Mouse (Mus musculus) liver, embryonic 13.5 days (tissue): Measurements from ENCODE around the gene Tns4. TPM values are rescaled to one million over a fixed set of nuclear protein-coding genes. Genes with fewer than 3 reads are reported as not detected.

Experiments used
- ATAC-seq: fragments of 200-750 bp; cut with Nextera tagmentation; 2 replicates; pipeline ENCODE4 v1.8.0; 2017; ENCODE audit warnings: low read depth, mild to moderate bottlenecking, moderate number of reproducible peaks, moderate library complexity
- DNase-seq: peaks from one replicate; pipeline ENCODE4 v3.0.0; 2022
- H3K27ac ChIP-seq: fragments of 300-500 bp; sonication (generic); 2 replicates; pipeline ENCODE4 v1.5.1; 2015; ENCODE audit warnings: moderate library complexity, mild to moderate bottlenecking, inconsistent platforms
- H3K27me3 ChIP-seq: fragments of 300-500 bp; sonication (generic); 2 replicates; pipeline ENCODE4 v1.6.1; 2015; ENCODE audit warnings: mild to moderate bottlenecking, inconsistent platforms
- H3K36me3 ChIP-seq: fragments of 300-500 bp; sonication (generic); 2 replicates; pipeline ENCODE4 v1.6.1; 2015; ENCODE audit warnings: mild to moderate bottlenecking, inconsistent platforms
- H3K4me1 ChIP-seq: fragments of 300-500 bp; sonication (generic); replicated peaks from 2 replicates; pipeline ENCODE4 v1.6.1; 2015; ENCODE audit warnings: inconsistent platforms
- H3K4me2 ChIP-seq: fragments of 300-500 bp; sonication (generic); 2 replicates; pipeline ENCODE4 v1.6.1; 2015; ENCODE audit warnings: inconsistent platforms, mild to moderate bottlenecking, moderate library complexity
- H3K4me3 ChIP-seq: fragments of 300-500 bp; sonication (generic); replicated peaks from 2 replicates; pipeline ENCODE4 v1.5.1; 2015; ENCODE audit warnings: mild to moderate bottlenecking, inconsistent platforms
- H3K9ac ChIP-seq: fragments of 300-500 bp; sonication (generic); 2 replicates; pipeline ENCODE4 v1.6.1; 2015; ENCODE audit warnings: mild to moderate bottlenecking, inconsistent platforms
- H3K9me3 ChIP-seq: fragments of 300-500 bp; sonication (generic); replicated peaks from 2 replicates; pipeline ENCODE4 v1.6.1; 2016; ENCODE audit warnings: inconsistent platforms
- WGBS: fragments of 180-500 bp; shearing (Covaris S2); methylation state at CpG from one replicate; pipeline ENCODE4 v1.1.7; 2015; ENCODE audit not compliant: insufficient replicate concordance; 5-methylcytosine and 5-hydroxymethylcytosine counted together
- polyA plus RNA-seq: library from polyadenylated mRNA; unstranded; fragments of >200 nt; fragmentation: Nextera tagmentation; extraction: Ambion mirVana; gene quantifications from 2 replicates; pipeline ENCODE4 v1.2.1, GENCODE M21; 2015

Gene Tns4
- polyA plus RNA-seq, 1 experiment from 2014 or later = 0.32 TPM

DNA sequence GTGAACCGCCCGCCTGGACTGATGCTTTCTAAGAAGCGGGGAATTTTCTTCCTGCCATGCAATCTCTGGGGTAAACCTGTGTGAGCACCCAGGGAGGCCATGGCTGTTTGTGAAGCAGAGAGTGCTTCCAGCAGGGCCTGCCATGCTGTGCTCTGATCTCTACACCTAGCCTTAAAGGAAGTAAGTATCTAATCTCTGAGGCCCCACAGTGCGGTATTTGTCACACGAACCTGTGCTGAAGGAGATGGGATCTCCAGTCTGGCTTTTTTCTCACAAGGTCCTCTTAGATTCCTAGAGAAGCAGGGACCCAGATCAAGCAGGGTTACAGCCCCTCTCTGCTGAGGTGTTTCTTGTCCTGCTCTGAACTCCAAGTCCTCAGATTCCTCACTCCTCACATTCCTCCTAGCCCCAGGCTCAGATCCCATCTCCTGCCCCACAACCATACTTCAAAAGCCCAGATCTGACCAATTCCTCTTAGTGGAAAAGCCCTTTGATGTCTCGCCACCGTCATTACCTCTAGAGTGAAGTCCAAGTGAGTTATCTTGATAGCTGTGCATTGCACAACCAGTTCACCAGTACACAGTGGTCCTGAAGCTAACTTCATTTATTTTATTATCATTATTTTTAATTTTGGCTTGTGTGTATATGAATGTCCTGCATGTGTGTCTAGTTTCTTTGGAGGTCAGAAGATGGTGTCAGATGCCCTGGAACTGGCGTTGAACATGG is 25.5 kb downstream of the Tns4 start:
- H3K9ac ChIP-seq = no peak overlapping the region
- H3K4me2 ChIP-seq = no peak overlapping the region
- ATAC-seq (no peak), DNase-seq (no peak)
- H3K36me3 ChIP-seq = no peaks in the 10 kb centered on the region
- WGBS = 38% methylated on average over 8 of the region's 8 CpGs
- H3K4me1 ChIP-seq = peaks cover 18% of the 10 kb centered on the region
- no peak overlapping the region for H3K4me3 ChIP-seq
- peak overlapping the region; percentile 44 for H3K27ac ChIP-seq
- H3K27me3 ChIP-seq = no peaks in the 10 kb centered on the region
- H3K9me3 ChIP-seq = no peaks in the 10 kb centered on the region

DNA sequence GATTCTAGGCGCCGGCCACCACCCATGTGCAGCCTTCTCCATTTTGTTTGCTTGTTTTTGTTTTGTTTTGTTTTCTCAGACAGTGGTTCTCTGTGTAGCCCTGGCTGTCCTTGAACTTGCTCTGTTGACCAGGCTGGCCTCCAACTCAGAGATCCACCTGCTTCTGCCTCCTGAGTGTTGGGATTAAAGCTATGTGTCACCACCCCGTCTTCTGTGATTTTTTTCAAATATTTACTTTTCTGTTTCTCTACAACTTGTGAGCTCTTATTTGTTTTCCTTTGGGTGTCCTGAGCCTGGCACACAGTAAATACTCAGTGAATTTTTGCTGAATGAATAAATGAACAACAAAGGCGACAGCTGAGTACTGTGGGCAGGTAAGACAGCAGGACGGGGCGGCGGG is 26.4 kb downstream of the Tns4 start:
- Histone ChIP-seq H3K4me3 (no peak overlapping the region), H3K4me1 (peaks cover 18% of the 10 kb centered on the region), H3K27ac (no peak overlapping the region), H3K9ac (no peak overlapping the region), H3K36me3 (no peaks in the 10 kb centered on the region), H3K9me3 (no peaks in the 10 kb centered on the region), H3K4me2 (no peak overlapping the region), H3K27me3 (no peaks in the 10 kb centered on the region)
- DNase-seq (no peak), ATAC-seq (no peak)
- WGBS = 67% methylated on average over 7 of the region's 7 CpGs

DNA sequence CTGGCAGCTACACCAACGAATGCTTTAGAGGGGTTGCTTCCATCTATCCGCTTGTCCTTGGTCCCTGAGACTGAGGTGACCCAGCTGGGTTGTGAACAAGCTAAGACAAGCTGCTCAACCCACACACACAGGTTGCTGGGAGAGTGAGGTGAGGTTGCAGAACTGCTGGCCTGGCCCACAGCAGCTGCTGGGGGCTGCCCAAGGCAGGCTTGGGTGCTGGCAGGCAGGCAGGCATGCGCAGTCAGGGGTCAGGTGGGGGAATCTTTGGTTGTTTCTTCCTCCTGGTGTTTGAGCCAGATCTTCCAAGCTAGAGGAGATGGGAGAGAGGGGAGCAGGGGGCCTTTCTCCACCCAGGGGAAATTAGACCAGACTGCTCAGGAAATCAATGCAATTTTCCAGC is 28.7 kb downstream of the Tns4 start:
- Histone ChIP-seq H3K4me2 (no peak overlapping the region), H3K27ac (no peak overlapping the region), H3K27me3 (no peaks in the 10 kb centered on the region), H3K9me3 (no peaks in the 10 kb centered on the region), H3K4me1 (peaks cover 13% of the 10 kb centered on the region), H3K9ac (no peak overlapping the region), H3K36me3 (no peaks in the 10 kb centered on the region), H3K4me3 (no peak overlapping the region)
- 67% methylated on average over 3 of the region's 3 CpGs for WGBS
- no peak for DNase-seq
- ATAC-seq = no peak

DNA sequence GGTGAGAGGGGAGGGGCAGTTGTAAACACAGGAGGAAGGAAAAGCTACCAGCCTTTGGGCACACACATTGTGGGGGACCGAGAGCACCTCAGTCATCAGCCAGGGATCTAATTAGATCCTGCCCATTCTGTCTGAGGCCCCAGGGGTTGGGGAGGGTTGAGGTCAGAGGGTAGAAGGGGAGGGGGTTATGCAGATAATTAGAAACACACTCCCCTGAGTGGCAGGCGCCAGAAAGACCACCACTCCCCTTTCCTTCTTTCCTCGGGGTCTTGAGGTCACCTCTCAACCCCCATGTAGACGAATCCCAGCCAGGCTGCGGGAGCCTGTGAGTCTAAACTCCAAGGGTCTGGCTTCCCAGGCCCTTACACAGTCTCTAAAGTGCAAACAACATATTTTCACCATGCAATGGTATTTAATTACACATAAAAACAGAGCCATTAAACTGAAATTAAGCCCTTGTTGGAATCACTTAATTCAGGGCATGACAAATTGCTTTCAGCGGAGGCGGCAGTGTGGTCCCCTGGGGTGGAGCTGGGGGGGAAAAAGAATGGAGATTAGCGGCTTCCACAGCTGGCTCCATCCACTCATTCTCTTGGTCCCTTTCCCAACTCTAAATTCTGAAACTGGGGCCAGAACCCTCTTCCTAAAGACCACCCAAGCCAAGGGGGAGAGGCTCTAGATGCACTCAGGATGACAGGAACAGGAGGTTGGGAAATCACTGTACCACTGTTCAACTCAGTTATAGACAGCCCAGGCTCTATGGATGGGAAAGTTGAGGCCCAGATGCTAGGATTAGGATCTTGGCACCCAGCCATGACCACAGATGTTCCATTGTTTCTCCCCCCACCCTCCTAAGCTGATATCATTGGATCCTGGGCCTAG is 33.3 kb downstream of the Tns4 start:
- Histone ChIP-seq H3K27ac (no peak overlapping the region; the same call in 1 of the 2 replicates), H3K9me3 (no peaks in the 10 kb centered on the region), H3K4me2 (no peak overlapping the region), H3K4me3 (no peak overlapping the region), H3K27me3 (no peaks in the 10 kb centered on the region), H3K4me1 (0 out of 2 replicates have a peak, but pooled peaks cover 6% of the 10 kb centered on the region), H3K9ac (no peak overlapping the region), H3K36me3 (peaks cover 17% of the 10 kb centered on the region)
- no peak for ATAC-seq
- 34% methylated on average over 8 of the region's 8 CpGs for WGBS
- no peak for DNase-seq

DNA sequence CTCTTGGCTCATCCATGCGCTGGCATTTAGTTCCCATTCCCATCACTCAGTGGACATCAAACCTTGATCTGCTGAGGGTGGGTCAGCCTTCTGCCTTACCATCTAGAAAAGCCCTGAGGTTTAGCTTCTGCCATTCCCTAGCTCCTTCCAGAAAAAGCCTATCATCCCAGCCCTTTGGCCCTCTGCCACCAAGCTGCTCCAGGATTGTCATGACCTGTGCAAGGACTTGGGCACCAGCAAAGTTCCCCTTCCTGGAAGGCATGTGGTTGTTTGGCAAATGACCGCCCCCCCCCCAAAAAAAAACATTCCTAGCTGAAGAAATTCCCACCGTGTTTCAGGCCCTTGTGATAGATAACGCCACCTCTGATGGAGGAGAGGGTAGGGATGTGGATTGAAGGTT is 34.0 kb downstream of the Tns4 start:
- 40% methylated on average over 4 of the region's 4 CpGs for WGBS

DNA sequence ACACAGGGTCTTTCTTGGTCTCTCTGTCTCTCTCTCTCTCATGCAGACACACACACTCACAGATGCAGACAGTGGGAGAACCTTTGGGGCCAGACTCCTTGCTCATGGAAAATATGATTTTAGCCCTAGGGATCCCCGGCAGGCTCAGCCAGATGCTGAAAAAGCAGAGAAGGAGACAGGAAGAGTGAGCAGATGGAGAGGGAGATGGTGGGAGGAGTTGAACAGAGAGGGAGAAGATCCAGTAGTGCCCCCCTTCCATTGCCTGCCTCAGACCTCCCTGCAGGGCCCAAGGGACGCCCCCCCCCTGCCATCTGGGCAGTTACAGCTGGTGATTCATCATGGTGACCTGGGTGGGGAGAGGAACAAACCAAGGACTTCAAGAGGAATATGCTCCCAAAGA is 41.5 kb downstream of the Tns4 start:
- DNase-seq (no peak), ATAC-seq (no peak)
- Histone ChIP-seq H3K9me3 (no peaks in the 10 kb centered on the region), H3K4me2 (no peak overlapping the region), H3K4me3 (no peak overlapping the region), H3K4me1 (peaks cover 38% of the 10 kb centered on the region), H3K36me3 (peaks cover 54% of the 10 kb centered on the region), H3K9ac (no peak overlapping the region), H3K27me3 (peaks cover 15% of the 10 kb centered on the region), H3K27ac (no peak overlapping the region)
- WGBS = 42% methylated on average over 2 of the region's 2 CpGs

More for the DNA sequence above, 34.0 kb downstream of the Tns4 start:
- no peak for ATAC-seq
- Histone ChIP-seq H3K4me2 (no peak overlapping the region), H3K9me3 (no peaks in the 10 kb centered on the region), H3K27ac (no peak overlapping the region), H3K4me3 (no peak overlapping the region), H3K36me3 (peaks cover 22% of the 10 kb centered on the region), H3K9ac (no peak overlapping the region), H3K4me1 (0 out of 2 replicates have a peak, but pooled peaks cover 6% of the 10 kb centered on the region), H3K27me3 (no peaks in the 10 kb centered on the region)
- DNase-seq = no peak

DNA sequence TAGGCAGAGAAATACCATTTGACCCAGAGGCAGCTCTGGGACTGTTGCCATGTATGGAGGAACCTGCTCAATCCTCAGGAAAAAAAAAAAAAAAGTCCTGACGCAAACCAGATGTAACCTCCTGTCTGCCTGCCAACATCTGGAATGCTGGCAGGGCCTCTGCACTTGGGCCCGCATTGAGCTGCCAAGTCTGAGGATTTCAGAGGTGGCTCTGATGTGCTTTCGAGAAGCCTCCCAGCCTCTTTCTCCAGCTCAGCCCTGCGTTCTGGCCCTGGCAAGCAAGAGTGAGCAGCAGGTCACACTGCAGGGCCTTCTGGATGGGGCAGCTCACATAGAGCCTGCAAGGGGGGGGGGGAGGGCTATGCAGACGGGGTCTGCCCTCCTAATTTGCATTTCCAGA is 42.0 kb downstream of the Tns4 start:
- peaks cover 43% of the 10 kb centered on the region for H3K4me1 ChIP-seq
- H3K36me3 ChIP-seq = peaks cover 50% of the 10 kb centered on the region
- H3K27me3 ChIP-seq = peaks cover 20% of the 10 kb centered on the region
- H3K4me2 ChIP-seq = no peak overlapping the region
- H3K4me3 ChIP-seq = no peak overlapping the region
- H3K9me3 ChIP-seq = no peaks in the 10 kb centered on the region
- WGBS = 68% methylated on average over 5 of the region's 5 CpGs
- ATAC-seq (no peak), DNase-seq (no peak)
- H3K9ac ChIP-seq = no peak overlapping the region
- H3K27ac ChIP-seq = no peak overlapping the region; the same call in 1 of the 2 replicates

DNA sequence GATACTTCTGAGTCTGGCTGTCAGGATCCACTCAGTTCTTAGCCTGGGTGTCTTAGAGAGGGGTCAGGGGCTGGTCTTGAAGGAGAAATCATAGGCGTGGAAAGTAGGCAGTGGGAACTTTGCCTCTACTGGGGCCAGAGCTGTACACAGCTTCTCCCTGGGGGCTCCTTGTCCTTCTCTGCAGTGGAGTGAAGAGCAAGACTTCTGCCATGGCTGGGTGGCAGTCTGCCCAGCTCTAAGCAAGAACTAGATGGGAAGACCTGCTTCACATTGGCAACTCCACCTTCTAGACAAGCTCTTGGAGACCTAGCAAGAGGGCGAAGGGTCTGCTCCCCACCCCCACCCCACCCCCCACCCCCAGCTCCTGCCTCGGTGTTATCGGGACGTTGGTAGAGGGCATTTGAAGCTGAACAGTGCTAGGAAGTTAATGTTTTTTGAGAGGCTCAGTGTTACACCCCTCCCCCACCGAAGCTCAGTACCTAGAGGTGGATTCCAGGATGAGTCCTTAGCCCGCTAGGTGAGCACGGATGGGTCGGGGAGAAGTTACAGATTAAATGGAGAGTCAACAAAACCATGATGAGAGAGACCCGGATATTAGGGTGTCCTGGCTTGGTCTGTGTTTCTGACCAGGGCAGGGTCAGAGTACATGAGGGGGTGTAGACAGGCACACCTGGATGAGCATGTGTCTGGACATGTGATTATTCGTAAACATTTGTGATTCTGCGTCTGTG is 43.8 kb downstream of the Tns4 start:
- no peak overlapping the region; the same call in 1 of the 2 replicates for H3K9ac ChIP-seq
- peak overlapping the region; percentile 43 for H3K4me2 ChIP-seq
- 66% methylated on average over 12 of the region's 12 CpGs for WGBS
- no peak for DNase-seq
- peaks cover 57% of the 10 kb centered on the region for H3K4me1 ChIP-seq
- H3K27me3 ChIP-seq = peaks cover 38% of the 10 kb centered on the region
- peak overlapping the region; percentile 78 for H3K27ac ChIP-seq
- H3K9me3 ChIP-seq = no peaks in the 10 kb centered on the region
- H3K36me3 ChIP-seq = peaks cover 33% of the 10 kb centered on the region
- H3K4me3 ChIP-seq = no peak overlapping the region
- ATAC-seq = peak; percentile 64

DNA sequence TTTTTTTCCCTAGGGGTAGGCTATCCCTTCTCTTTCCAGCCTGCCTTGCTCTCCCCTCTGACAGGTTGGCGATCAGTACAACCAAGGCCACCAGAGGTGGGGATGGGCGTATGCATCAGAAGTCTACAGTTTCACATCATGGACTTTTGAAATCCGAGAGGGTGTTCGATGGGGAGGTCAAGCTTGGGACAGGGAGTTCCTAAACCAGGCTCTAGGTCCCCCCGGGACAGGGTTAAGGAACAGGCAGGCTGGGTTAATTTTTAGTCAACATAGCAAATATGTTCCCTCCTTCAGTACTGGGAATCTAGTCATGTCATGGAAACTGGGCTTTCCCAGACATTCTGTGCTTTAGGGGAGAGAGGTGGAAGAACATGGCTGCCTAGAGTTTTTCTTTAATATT is 44.8 kb downstream of the Tns4 start:
- H3K4me1 ChIP-seq = peaks cover 62% of the 10 kb centered on the region
- peaks cover 25% of the 10 kb centered on the region for H3K36me3 ChIP-seq
- DNase-seq = no peak
- peak overlapping the region; percentile 78 for H3K27ac ChIP-seq
- H3K4me3 ChIP-seq = peak overlapping the region; percentile 21; the same call in 1 of the 2 replicates
- peaks cover 48% of the 10 kb centered on the region for H3K27me3 ChIP-seq
- peak; percentile 52 for ATAC-seq
- H3K9ac ChIP-seq = no peak overlapping the region
- no peaks in the 10 kb centered on the region for H3K9me3 ChIP-seq
- H3K4me2 ChIP-seq = peak overlapping the region; percentile 45
- 64% methylated on average over 5 of the region's 5 CpGs for WGBS

DNA sequence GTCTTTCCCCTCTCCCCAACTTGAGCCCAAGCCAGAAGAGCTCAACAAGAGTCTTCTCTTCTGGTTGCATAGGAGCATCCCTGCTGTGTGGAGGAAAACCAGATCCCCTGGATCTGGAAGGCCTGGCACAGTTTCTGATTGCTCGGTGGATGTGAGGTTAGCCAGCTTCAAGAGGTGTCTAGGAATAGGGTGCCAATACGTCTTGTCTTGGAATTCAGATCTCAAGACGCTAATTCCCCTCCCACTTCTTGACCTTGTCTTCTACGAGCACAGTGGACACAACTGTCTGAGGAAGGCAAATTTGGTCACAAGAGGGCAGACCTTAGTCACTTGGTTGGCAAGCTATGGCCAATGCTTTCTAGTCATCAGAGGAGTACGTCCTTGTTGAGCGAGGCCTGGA is 45.5 kb downstream of the Tns4 start:
- ATAC-seq (no peak), DNase-seq (no peak)
- Histone ChIP-seq H3K27ac (peak overlapping the region; percentile 51; the same call in 1 of the 2 replicates), H3K9me3 (no peaks in the 10 kb centered on the region), H3K27me3 (peaks cover 55% of the 10 kb centered on the region), H3K4me2 (peak overlapping the region; percentile 45), H3K4me1 (peaks cover 62% of the 10 kb centered on the region), H3K36me3 (peaks cover 18% of the 10 kb centered on the region), H3K4me3 (peak overlapping the region; percentile 21; the same call in 1 of the 2 replicates), H3K9ac (no peak overlapping the region)
- WGBS = 57% methylated on average over 6 of the region's 6 CpGs
